Mouse (Mus musculus): ENCODE results near the gene Trib2. TPM values are rescaled to one million over a fixed set of nuclear protein-coding genes. Genes with fewer than 3 reads are reported as not detected.

Trib2 gene
- polyA plus RNA-seq, 1 experiment from 2014 or later: 50.4 TPM

- Histone ChIP-seq H3K9me3 (replicated peaks) (no peaks in the 10 kb centered on the region), H3K36me3 (no peaks in the 10 kb centered on the region), H3K27me3 (no peaks in the 10 kb centered on the region), H3K27ac (replicated peaks) (no peak overlapping the region), H3K4me3 (replicated peaks) (no peak overlapping the region), H3K4me2 (replicated peaks) (no peak overlapping the region), H3K9ac (no peak overlapping the region), H3K4me1 (peaks cover 9% of the 10 kb centered on the region)
- no peak for ATAC-seq (ENCODE audit: insufficient number of reproducible peaks, low FRiP score, low TSS enrichment, low read depth)
- 72% methylated on average over 7 of the region's 7 CpGs for WGBS
Observed at GRCm38 (mm10) chr12:15832674-15833052, 15.9 kb upstream of the Trib2 start.

- H3K4me1 ChIP-seq: peaks cover 9% of the 10 kb centered on the region
- no peak for ATAC-seq (ENCODE audit: insufficient number of reproducible peaks, low FRiP score, low TSS enrichment, low read depth)
- 55% methylated on average over 3 of the region's 3 CpGs for WGBS
- no peak overlapping the region for H3K4me2 ChIP-seq (replicated peaks)
- no peak overlapping the region for H3K27ac ChIP-seq (replicated peaks)
- H3K9me3 ChIP-seq (replicated peaks): no peaks in the 10 kb centered on the region
- no peaks in the 10 kb centered on the region for H3K27me3 ChIP-seq
- H3K4me3 ChIP-seq (replicated peaks): no peak overlapping the region
- H3K9ac ChIP-seq: no peak overlapping the region
- H3K36me3 ChIP-seq: no peaks in the 10 kb centered on the region
Observed at GRCm38 (mm10) chr12:15831941-15832673, 15.4 kb upstream of the Trib2 start.

DNA sequence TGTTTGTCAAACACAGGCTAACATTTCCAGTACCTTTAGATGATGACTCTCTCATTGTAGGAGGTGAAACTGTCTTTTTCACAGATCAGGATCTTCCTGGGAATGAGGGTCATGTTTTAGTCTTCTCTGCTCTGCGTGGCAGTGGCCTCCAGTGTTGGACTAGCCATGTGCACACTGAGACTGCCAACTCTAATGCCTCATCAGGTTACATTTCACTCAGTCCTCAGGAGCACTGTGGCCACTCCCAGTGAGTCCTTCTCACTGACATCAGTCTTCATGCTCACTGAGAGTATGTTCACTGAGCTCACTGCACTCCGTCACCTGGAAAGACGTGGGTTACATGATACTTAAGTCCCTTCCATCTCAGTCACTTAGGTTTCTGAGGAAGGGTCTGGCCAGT is 14.0 kb upstream of the Trib2 start:
- Histone ChIP-seq H3K9ac (no peak overlapping the region), H3K36me3 (no peaks in the 10 kb centered on the region), H3K9me3 (replicated peaks) (no peaks in the 10 kb centered on the region), H3K4me2 (replicated peaks) (no peak overlapping the region), H3K27ac (replicated peaks) (no peak overlapping the region), H3K4me1 (peaks cover 9% of the 10 kb centered on the region), H3K4me3 (replicated peaks) (no peak overlapping the region), H3K27me3 (no peaks in the 10 kb centered on the region)
- no peak for ATAC-seq (ENCODE audit: insufficient number of reproducible peaks, low FRiP score, low TSS enrichment, low read depth)
- 80% methylated on average over 3 of the region's 3 CpGs for WGBS

- no peak for ATAC-seq (ENCODE audit: insufficient number of reproducible peaks, low FRiP score, low TSS enrichment, low read depth)
- H3K27me3 ChIP-seq: no peaks in the 10 kb centered on the region
- WGBS: 86% methylated on average over 2 of the region's 2 CpGs
Observed at GRCm38 (mm10) chr12:15828815-15829398, 12.2 kb upstream of the Trib2 start.

GRCm38 (mm10) chr12:15821019-15821418 is 4.3 kb upstream of the Trib2 start:
- peaks cover 4% of the 10 kb centered on the region; the same call in 1 of the 2 replicates for H3K4me1 ChIP-seq
- H3K9ac ChIP-seq: no peak overlapping the region
- ATAC-seq (ENCODE audit: insufficient number of reproducible peaks, low FRiP score, low TSS enrichment, low read depth): no peak
- no peak overlapping the region for H3K27ac ChIP-seq (replicated peaks)
- no peaks in the 10 kb centered on the region for H3K9me3 ChIP-seq (replicated peaks)
- H3K36me3 ChIP-seq: no peaks in the 10 kb centered on the region
- H3K27me3 ChIP-seq: no peaks in the 10 kb centered on the region
- no peak overlapping the region for H3K4me3 ChIP-seq (replicated peaks)
- no peak overlapping the region for H3K4me2 ChIP-seq (replicated peaks)

More at GRCm38 (mm10) chr12:15828815-15829398, 12.2 kb upstream of the Trib2 start:
- no peak overlapping the region for H3K4me3 ChIP-seq (replicated peaks)
- H3K27ac ChIP-seq (replicated peaks): no peak overlapping the region
- H3K9ac ChIP-seq: no peak overlapping the region
- H3K36me3 ChIP-seq: no peaks in the 10 kb centered on the region
- H3K4me2 ChIP-seq (replicated peaks): no peak overlapping the region
- H3K4me1 ChIP-seq: peaks cover 9% of the 10 kb centered on the region
- no peaks in the 10 kb centered on the region for H3K9me3 ChIP-seq (replicated peaks)

DNA sequence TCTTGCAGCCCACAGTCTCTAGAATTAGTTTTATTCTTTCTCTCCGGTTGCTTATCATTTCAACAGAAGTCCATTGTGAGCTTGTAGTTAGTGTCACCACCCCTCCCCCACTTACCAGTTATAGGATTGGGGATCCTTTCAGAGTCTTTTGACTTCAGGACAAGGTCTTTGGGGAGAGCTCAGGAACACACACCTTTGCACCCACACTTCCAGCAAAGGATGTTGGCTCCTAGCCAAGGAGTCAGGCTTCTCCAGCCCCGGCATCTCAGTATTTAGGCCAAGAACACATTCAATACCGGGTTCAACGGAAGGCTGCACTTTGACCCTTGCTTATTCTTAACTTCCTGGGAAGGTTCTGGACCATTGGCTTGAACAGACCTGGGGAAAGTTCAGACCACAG is 643 bp upstream of the Trib2 start:
- peak overlapping the region; percentile 84 for H3K4me3 ChIP-seq (replicated peaks)
- no peak for ATAC-seq (ENCODE audit: insufficient number of reproducible peaks, low FRiP score, low TSS enrichment, low read depth)
- peak overlapping the region; percentile 77 for H3K4me2 ChIP-seq (replicated peaks)
- H3K9me3 ChIP-seq (replicated peaks): no peaks in the 10 kb centered on the region
- peak overlapping the region; percentile 31; the same call in 1 of the 2 replicates for H3K9ac ChIP-seq
- no peaks in the 10 kb centered on the region for H3K36me3 ChIP-seq
- H3K27ac ChIP-seq (replicated peaks): peak overlapping the region; percentile 97
- 33% methylated on average over 4 of the region's 4 CpGs for WGBS
- H3K4me1 ChIP-seq: peaks cover 11% of the 10 kb centered on the region; the same call in 1 of the 2 replicates
- no peaks in the 10 kb centered on the region for H3K27me3 ChIP-seq

- H3K9ac ChIP-seq: peak overlapping the region; percentile 81
- peak overlapping the region; percentile 97 for H3K27ac ChIP-seq (replicated peaks)
- H3K9me3 ChIP-seq (replicated peaks): no peaks in the 10 kb centered on the region
- WGBS: under 1% methylated on average over 23 of the region's 23 CpGs
- peak overlapping the region; percentile 77 for H3K4me2 ChIP-seq (replicated peaks)
- peak overlapping the region; percentile 84 for H3K4me3 ChIP-seq (replicated peaks)
- peaks cover 20% of the 10 kb centered on the region for H3K4me1 ChIP-seq
- H3K27me3 ChIP-seq: no peaks in the 10 kb centered on the region
- H3K36me3 ChIP-seq: no peaks in the 10 kb centered on the region
- peak; percentile 3; the same call in 1 of the 2 replicates for ATAC-seq (ENCODE audit: insufficient number of reproducible peaks, low FRiP score, low TSS enrichment, low read depth)
Observed at GRCm38 (mm10) chr12:15816254-15816605, 492 bp downstream of the Trib2 start.

DNA sequence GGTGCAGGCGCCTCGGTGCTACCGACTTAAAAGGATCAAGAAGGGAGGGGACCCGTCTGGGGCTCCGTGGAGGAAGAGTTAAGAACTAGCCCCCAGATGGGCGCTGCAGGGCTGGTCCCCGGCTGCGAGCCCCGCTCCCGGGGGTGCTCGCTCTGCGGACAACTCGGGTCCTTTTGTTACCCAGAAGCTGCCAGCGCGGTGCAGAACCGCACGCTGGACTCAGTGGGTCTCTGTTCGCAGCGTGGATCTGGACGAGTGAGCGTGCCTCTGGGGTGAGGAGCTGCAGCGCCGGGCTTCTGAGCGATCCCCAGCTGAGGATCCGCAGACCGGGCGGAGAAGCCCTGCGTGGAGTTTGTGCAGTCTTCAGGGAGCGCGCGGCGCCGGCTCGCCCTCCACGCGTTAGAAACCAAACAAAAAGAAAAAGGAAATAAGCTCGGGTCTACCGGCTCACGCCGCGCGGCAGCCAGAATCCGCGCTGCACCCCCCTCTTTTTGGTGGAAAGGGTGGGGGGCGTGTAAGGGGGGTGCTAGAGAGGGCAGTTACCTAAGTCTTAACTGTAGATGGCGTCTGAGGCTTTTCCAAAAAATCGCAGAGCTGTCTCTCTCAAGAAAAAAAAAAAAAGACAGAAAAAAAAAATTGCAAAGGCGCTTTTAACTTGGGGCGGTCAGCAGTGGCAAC is 1.0 kb downstream of the Trib2 start:
- Histone ChIP-seq H3K27ac (replicated peaks) (peak overlapping the region; percentile 97), H3K9me3 (replicated peaks) (no peaks in the 10 kb centered on the region), H3K4me3 (replicated peaks) (peak overlapping the region; percentile 84), H3K4me2 (replicated peaks) (peak overlapping the region; percentile 77), H3K9ac (peak overlapping the region; percentile 81), H3K36me3 (no peaks in the 10 kb centered on the region), H3K4me1 (peaks cover 25% of the 10 kb centered on the region), H3K27me3 (no peaks in the 10 kb centered on the region)
- under 1% methylated on average over 49 of the region's 49 CpGs for WGBS
- ATAC-seq (ENCODE audit: insufficient number of reproducible peaks, low FRiP score, low TSS enrichment, low read depth): peak; percentile 55

GRCm38 (mm10) chr12:15815170-15815575 is 1.5 kb downstream of the Trib2 start:
- ATAC-seq (ENCODE audit: insufficient number of reproducible peaks, low FRiP score, low TSS enrichment, low read depth): no peak
- Histone ChIP-seq H3K9me3 (replicated peaks) (no peaks in the 10 kb centered on the region), H3K4me2 (replicated peaks) (peak overlapping the region; percentile 77), H3K4me1 (peaks cover 26% of the 10 kb centered on the region), H3K36me3 (no peaks in the 10 kb centered on the region), H3K27ac (replicated peaks) (peak overlapping the region; percentile 97), H3K27me3 (no peaks in the 10 kb centered on the region), H3K4me3 (replicated peaks) (peak overlapping the region; percentile 84), H3K9ac (peak overlapping the region; percentile 81)
- under 1% methylated on average over 23 of the region's 23 CpGs for WGBS

DNA sequence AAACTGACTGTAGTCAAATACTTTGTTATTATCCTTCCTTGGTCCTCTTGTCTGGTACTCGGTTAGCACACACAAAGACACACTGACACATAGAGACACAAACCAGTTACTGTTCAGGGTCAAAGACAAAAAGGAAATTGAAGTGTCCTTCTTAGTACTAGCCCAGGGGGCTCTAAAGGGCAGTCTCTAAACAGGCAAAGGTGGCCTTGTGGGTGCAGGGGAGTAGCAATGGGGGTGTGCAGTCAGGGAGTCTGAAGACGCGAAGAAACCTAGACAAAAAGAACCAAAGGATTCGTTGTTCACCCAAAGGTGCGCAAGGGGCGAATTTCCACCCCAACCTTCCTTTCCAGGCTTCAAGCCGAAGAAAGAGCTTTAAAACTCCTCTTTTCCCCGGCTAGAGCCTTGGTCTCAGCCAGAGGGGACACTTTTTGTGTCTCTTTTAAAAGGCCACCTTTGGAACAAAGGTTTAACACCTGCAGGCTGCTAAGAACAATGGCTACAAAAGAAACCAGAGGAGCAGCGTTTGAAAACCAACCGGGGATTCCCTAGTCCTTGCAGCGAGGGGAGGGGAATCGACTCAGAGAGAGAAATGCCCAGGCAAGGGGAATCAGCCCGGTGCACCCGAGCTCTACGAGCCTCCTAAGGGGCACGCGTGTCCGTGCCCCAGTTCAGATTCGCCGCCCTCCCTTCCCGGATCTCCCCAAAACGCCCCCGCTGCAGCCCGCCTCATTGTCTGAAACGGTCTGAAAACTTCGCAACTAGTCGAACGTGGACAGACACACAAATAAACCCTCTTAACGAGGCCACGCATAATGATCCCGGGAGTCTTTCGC is 2.3 kb downstream of the Trib2 start:
- Histone ChIP-seq H3K4me3 (replicated peaks) (peak overlapping the region; percentile 84), H3K27ac (replicated peaks) (peak overlapping the region; percentile 97), H3K9me3 (replicated peaks) (no peaks in the 10 kb centered on the region), H3K27me3 (no peaks in the 10 kb centered on the region), H3K4me2 (replicated peaks) (peak overlapping the region; percentile 77), H3K9ac (peak overlapping the region; percentile 81), H3K4me1 (peaks cover 30% of the 10 kb centered on the region), H3K36me3 (no peaks in the 10 kb centered on the region)
- WGBS: under 1% methylated on average over 32 of the region's 32 CpGs
- ATAC-seq (ENCODE audit: insufficient number of reproducible peaks, low FRiP score, low TSS enrichment, low read depth): no peak

- Histone ChIP-seq H3K4me2 (replicated peaks) (peak overlapping the region; percentile 77), H3K36me3 (peaks cover under 1% of the 10 kb centered on the region; the same call in 1 of the 2 replicates), H3K4me1 (peaks cover 30% of the 10 kb centered on the region), H3K27me3 (no peaks in the 10 kb centered on the region), H3K9me3 (replicated peaks) (no peaks in the 10 kb centered on the region), H3K9ac (peak overlapping the region; percentile 23), H3K4me3 (replicated peaks) (peak overlapping the region; percentile 84), H3K27ac (replicated peaks) (peak overlapping the region; percentile 5; the same call in 1 of the 2 replicates)
- 5% methylated on average over 5 of the region's 5 CpGs for WGBS
- ATAC-seq (ENCODE audit: insufficient number of reproducible peaks, low FRiP score, low TSS enrichment, low read depth): no peak
Observed at GRCm38 (mm10) chr12:15813819-15814165, 2.9 kb downstream of the Trib2 start.

Measured in embryonic facial prominence, embryonic 15.5 days (tissue).